ENCODE assay signal across 9 mouse cellular contexts in genomic region chr1:167245180-167245641, GRCm38 (mm10). TPM values are rescaled to one million over a fixed set of nuclear protein-coding genes. Genes with fewer than 3 reads are reported as not detected.
DNase-seq lines count a peak whose midpoint lies in the region; ATAC-seq lines count a peak whose summit lies in the region.
"Had no signal": no experiment of that assay in that cellular context is flagged by ENCODE, and none has a peak within 500 bp of the region (broad histone marks: within the 10 kb centered on the region; RNA-seq: fewer than 3 reads in every experiment).

No protein-coding gene starts in this region.

- H3K9me3 ChIP-seq in limb, embryonic 13.5 days, result no peaks in the 10 kb centered on the region
- H3K9me3 ChIP-seq in neural tube, embryonic 15.5 days (replicated peaks), result no peaks in the 10 kb centered on the region

- no peak overlapping the region for H3K4me3 ChIP-seq in limb, embryonic 13.5 days
- no peak overlapping the region for H3K4me3 ChIP-seq in neural tube, embryonic 15.5 days (replicated peaks)

- no peaks in the 10 kb centered on the region for H3K27me3 ChIP-seq in limb, embryonic 13.5 days
- no peaks in the 10 kb centered on the region for H3K27me3 ChIP-seq in neural tube, embryonic 15.5 days (replicated peaks)

- no peak overlapping the region for H3K9ac ChIP-seq in limb, embryonic 13.5 days
- H3K9ac ChIP-seq in neural tube, embryonic 15.5 days (replicated peaks), result no peak overlapping the region

- no peak for ATAC-seq in limb, embryonic 13.5 days (ENCODE audit: low FRiP score, low read depth)
- no peak for ATAC-seq in neural tube, embryonic 15.5 days (ENCODE audit: low FRiP score)

- H3K4me1 ChIP-seq in limb, embryonic 13.5 days, result peaks cover 87% of the 10 kb centered on the region
- peaks cover 34% of the 10 kb centered on the region for H3K4me1 ChIP-seq in neural tube, embryonic 15.5 days

- H3K27ac ChIP-seq in limb, embryonic 13.5 days, result peak overlapping the region; percentile 55; the same call in 1 of the 2 replicates
- no peak overlapping the region for H3K27ac ChIP-seq in neural tube, embryonic 15.5 days (replicated peaks)

- no peaks in the 10 kb centered on the region for H3K36me3 ChIP-seq in limb, embryonic 13.5 days
- H3K36me3 ChIP-seq in neural tube, embryonic 15.5 days, result no peaks in the 10 kb centered on the region

- peak; percentile 34 for DNase-seq in kidney, postnatal 14 days
- no peak for DNase-seq in kidney, adult 11 months
- peak; percentile 21 for DNase-seq in adipocyte (ENCODE audit: low spot score)
- DNase-seq in thymus, postnatal 0 days (ENCODE audit: low spot score), result peak; percentile 85
- no peak for DNase-seq in right cerebral cortex, postnatal 36 days (ENCODE audit: low spot score in 2 of 2)
- DNase-seq in cerebellum, adult 11-12 months, result no peak
- DNase-seq: gastrocnemius, postnatal 25 days had no signal

- peak overlapping the region; percentile 25 for H3K4me2 ChIP-seq in limb, embryonic 13.5 days (replicated peaks)
- H3K4me2 ChIP-seq in neural tube, embryonic 15.5 days, result no peak overlapping the region

- 30% methylated on average over 9 of the region's 9 CpGs for WGBS in limb, embryonic 13.5 days
- WGBS in neural tube, embryonic 15.5 days, result 74% methylated on average over 9 of the region's 9 CpGs

RNA-seq across cellular contexts. Expression of gene Uck2, which starts 39.9 kb away (rescaled TPM):
- polyA plus RNA-seq in limb, embryonic 13.5 days (2015; fragmentation: Nextera tagmentation; extraction: Ambion mirVana), result 78.3 and 83.2 TPM in 2 replicates
- polyA plus RNA-seq in thymus, postnatal 0 days (2015; fragmentation: Nextera tagmentation; extraction: Ambion mirVana), result 165 and 193 TPM in 2 replicates
- 46.6 and 75.5 TPM in 2 replicates for polyA plus RNA-seq in neural tube, embryonic 15.5 days (2015; fragmentation: Nextera tagmentation; extraction: Ambion mirVana)

Comparison
In these comparisons a context has a peak if more than half of its experiments do, and no peak if none do; other contexts are left out.
1. DNase-seq: peak in kidney, postnatal 14 days (single experiment), adipocyte (single experiment) and thymus, postnatal 0 days (single experiment); none in kidney, adult 11 months (single experiment), right cerebral cortex, postnatal 36 days (0 of 2) and cerebellum, adult 11-12 months (single experiment).